Mouse (Mus musculus) right cerebral cortex, postnatal 10 days (tissue): ENCODE measurements around the gene Smurf2.
"Not testable (repeated sequence)": the region's sequence is repeated elsewhere in the genome, so short reads cannot be mapped to it uniquely, and the experiment has no call there.

Experiments
- DNase-seq, 2 experiments: peaks; one replicate each; pipeline ENCODE4 v3.0.0; 2021; ENCODE audit warnings: low spot score in 2 of 2

Gene Smurf2

DNA sequence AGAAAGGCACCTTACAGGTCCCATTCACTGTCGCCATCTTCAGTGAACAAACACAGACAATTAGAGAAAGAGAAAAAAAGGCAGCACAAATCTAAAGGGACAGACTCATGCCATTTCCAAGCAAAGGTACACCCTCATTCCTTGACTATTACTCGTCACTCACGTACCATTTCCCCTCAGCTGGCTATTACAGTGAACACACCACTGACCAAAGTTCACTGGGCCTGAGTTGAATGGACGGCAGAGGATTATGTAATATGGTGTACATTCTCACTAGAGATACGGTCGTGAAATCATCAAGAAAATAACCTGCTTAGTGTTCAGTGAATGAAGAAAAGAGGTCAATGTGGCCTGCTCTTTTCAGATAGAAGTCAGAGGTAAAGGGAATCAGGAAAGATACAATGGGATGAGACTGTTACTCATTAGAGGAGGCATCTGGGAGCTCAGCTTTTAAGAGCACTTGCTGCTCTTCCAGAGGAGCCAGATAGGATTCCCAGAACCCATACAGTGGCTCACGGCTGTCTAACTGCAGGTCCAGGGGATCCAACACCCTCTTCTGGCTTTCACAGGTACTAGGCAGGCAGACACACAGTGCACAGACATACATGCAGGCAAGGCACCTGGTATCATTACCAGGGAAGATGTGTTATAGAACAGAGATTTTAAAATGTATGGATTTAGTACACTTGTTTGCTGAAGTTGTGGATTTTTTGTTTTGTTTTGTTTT lies 107.9 kb downstream of the Smurf2 start:
- no peak for DNase-seq

DNA sequence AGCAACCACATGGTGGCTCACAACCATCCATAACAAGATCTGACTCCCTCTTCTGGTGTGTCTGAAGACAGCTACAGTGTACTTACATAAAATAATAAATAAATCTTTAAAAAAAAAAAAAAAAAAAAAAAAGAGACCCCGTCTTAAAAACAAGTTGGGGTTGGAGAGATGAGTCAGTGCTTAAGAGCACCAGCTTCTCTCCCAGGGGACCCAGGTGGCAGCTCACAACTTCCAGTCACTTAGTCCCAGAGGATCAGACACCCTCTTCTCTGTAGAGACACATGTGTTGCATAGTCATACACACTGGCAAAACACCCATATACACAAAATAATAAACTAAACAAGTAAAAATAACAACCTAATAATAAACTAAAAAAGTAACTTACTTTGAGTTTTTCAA lies 113.1 kb downstream of the Smurf2 start:
- not testable (repeated sequence) for DNase-seq

GRCm38 (mm10) chr11:106802069-106802627 lies 118.4 kb downstream of the Smurf2 start:
- DNase-seq, result peak; percentile 52 to 54

DNA sequence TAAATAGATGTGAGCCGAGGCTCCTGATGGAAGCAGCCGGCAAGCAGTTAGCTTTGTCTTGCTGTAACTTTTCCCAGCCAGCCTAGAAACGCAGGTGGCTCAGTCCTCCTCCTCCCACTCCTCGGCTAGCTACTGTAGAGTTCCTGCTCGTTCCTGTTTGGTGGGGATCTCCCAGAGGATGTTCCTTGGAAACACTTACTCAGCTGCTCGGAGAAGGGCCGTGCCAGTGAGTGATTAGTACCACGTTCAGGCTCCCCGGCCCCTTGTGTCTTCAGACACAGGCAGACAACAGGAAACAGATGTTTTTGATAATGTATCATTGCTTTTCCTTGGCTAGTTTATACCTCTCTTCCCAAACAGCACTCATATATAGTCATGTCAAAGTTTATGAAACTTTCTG lies 124.8 kb downstream of the Smurf2 start:
- DNase-seq, result no peak

GRCm38 (mm10) chr11:106793846-106794245 lies 126.7 kb downstream of the Smurf2 start:
- no peak for DNase-seq

DNA sequence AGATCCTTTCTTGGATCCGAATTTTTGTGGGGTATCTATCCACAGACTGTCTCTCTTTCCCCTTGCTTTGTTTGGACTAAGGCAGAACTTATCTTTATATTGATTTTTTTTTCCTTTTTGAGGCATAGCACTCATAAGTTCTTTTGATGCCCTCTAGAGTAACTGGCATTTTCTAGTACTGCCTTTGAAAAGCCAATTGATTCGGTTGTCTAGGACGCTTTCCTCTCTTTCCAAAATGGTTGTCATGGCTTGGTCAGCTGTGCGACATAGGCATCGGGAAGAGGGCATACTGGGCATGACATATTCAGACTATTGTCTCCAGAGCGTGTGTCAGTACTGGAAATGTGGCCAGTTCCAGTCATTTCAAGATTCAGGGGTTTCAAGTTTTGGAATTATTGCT lies 130.9 kb downstream of the Smurf2 start:
- no peak for DNase-seq

DNA sequence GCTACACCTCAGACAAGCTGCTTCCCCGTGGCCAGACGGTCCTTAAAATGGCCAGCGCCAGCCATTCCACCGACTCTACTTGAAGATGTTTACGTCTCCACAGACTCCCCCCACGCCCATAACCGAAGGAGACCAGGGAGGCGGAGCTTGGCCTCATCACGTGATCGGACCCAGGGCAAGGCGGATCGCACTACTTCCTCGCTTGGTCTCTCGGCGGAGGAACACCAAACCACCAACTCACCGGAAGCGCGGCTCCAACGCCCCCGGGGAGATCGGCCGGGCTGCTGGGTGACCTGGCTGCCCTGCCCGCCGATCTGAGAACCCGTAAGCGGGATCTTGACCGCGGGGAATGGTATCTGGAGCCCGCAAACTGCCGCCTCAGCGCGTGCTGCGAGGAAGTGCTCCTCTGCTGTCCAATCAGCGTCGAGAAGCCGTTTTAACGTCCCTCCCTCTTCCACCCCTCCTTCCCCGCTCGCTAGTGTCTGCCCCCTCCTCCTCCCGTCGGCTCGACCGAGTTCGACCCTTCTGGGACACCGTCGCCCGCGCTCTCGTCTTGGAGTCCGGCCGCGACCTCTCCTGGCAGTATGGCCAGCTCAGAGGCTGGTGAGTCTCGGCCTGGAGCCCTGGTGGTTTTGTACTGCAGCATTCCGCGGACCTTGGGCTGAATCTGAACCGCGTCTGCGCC lies 131.6 kb downstream of the Smurf2 start, which contains the start of the genes Ddx5 and Cep95:
TSS of gene Ddx5 (minus strand) at position 411 of the 685 bp plus-strand sequence.
TSS of gene Cep95 (plus strand) at position 478 of the 685 bp plus-strand sequence.
- DNase-seq, result peak; percentile 97 to 98

- peak; percentile 98 to 99 for DNase-seq
Measured at GRCm38 (mm10) chr11:106788026-106788774, 132.3 kb downstream of the Smurf2 start.

GRCm38 (mm10) chr11:106787131-106788025 lies 133.1 kb downstream of the Smurf2 start:
- DNase-seq, result peak; percentile 93 to 94

DNA sequence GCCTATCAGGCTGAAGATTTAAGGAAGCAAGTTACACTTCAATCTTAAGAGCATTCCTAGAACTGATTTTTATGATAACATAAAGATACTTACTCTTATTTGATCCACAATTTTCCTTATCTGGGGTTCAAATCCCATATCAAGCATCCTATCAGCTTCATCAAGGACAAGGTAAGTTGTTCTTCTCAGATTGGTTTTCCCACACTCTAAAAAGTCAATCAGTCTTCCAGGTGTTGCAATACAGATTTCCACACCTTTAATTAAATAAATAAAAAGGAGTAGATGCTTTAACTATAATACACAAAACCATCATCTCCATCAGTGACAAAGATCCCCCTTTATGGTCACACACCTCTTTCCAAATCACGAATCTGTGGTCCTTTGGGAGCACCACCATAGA lies 135.5 kb downstream of the Smurf2 start:
- DNase-seq, result no peak

GRCm38 (mm10) chr11:106784476-106784875 lies 136.0 kb downstream of the Smurf2 start:
- no peak for DNase-seq

GRCm38 (mm10) chr11:106782841-106783764 lies 137.4 kb downstream of the Smurf2 start:
- no peak for DNase-seq

DNA sequence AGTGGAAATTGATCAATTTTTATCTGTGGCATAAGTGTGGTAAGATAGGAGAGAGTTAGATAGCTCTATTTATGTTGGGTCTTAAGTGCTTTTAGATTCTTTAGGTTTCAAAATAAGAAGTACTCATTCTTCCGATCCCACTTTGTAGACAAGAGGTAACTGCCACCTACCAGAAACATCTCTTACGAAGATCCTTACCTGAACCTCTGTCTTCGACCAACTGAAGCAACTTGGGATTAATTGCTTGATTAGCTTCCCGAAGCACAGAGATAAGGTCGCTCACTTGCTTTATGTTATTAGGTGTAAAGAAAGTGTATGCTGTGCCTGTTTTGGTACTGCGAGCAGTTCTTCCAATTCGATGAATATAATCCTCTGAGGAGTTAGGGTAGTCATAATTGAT lies 138.2 kb downstream of the Smurf2 start:
- DNase-seq, result not testable (repeated sequence)

DNA sequence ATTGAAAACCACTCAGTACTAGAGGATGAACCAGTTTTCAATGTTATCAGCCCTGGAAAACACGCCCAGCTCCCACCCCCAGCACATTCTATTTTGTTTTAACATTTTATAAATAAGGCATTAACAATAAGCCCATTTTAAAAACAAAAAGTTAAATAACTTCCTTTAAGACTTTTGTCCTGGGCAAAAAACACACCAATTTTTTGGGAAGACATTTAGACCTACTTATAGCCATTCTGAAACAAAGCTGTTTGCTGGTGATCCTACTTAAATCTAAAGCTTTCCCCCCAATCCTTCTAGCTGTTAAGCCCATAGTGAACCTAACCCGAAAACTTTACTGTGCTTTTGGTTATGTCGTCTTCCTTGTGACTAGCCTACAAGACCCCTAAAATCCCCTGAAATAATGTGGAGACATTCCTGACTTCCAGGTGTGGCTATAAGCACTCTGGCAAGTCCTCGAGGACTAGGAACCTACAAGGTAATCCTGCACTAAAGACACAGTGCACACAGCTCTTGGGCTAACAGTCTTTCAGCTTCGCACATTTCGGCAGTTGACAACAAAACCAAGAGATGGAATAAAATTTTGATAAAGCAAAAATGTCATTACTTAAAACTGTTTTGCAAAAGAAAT lies 139.8 kb downstream of the Smurf2 start:
- DNase-seq, result no peak

GRCm38 (mm10) chr11:106780089-106780425 lies 140.5 kb downstream of the Smurf2 start:
- no peak for DNase-seq

DNA sequence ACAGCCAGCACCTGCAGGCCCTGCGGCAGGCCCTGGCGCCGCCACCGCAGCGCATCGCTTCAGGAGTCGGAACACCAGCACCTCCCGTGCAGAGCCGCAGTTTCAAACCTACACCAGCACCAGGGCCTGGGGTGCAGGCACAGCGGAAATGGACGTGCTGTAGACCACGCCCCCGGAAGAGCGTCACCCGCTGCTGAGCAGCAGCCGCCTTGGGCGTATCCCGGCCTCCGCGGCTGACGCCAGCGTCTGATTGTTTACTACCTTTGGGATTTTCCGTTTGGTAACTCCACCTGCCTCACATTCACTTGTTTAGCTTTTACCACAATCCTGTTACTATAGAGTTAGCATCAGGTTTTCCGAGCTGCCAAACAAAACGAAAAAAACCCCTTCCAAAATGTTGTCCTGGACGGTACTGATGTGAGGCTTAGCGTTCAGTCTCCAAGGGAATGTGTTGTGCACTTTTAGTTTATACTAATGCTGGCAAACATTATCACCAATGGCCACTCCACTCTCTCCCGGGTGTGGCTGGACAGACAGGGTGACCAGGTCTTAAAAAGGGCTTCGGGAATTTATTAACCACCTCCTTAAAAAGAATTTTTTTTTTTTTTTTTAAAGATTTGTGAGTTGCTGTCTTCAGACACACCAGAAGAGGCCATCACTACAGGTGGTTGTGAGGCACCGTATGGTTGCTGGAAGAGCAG lies 141.0 kb downstream of the Smurf2 start, which contains the start of gene Polg2:
TSS of gene Polg2 (minus strand) at position 150 of the 701 bp plus-strand sequence.
- DNase-seq, result peak; percentile 93 to 95

GRCm38 (mm10) chr11:106778589-106779387 lies 141.7 kb downstream of the Smurf2 start:
- no peak for DNase-seq

DNA sequence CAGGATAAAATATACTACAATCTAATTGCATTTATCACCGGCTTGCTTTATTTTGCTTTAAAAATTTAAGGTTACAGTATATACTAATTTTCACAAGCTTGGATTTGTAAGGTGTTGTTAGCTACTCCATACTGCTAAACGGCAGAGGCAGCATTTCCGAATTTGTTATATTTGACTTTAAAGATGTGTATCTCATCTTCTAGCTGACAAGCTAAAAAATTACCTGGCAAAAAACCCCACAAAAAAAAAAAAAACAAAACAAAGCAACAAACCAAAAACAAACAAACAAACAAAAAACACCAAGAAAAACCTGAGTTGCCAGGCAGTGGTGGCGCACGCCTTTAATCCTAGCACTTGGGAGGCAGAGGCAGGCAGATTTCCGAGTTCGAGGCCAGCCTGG lies 142.4 kb downstream of the Smurf2 start:
- DNase-seq, result no peak
